Mouse (Mus musculus) small intestine, adult 2 months (tissue): ENCODE results near the gene Mrpl52.

ENCODE experiments used
- CTCF ChIP-seq: fragments of 200-500 bp; IDR thresholded peaks from 2 replicates; pipeline ENCODE4 v1.5.1; 2012; ENCODE audit warnings: low read depth, mild to moderate bottlenecking, control low read depth, inconsistent platforms, low read length, moderate library complexity, mixed read lengths; ENCODE audit not compliant: insufficient replicate concordance, insufficient read length; ENCODE audit errors: extremely low read depth
- POLR2A ChIP-seq: fragments of 200-500 bp; IDR thresholded peaks from 2 replicates; pipeline ENCODE4 v1.6.1; 2012; ENCODE audit warnings: low read depth, mild to moderate bottlenecking, control low read depth, inconsistent platforms, low read length, moderate library complexity

GRCm38 (mm10) chr14:54390843-54391242, 35.9 kb upstream of the Mrpl52 start:
- TF ChIP-seq CTCF: no peak
- no peak for TF ChIP-seq POLR2A
